Mouse (Mus musculus): ENCODE measurements at regions not wholly inside any gene's neighbourhood (a gene's known extent, or its start where the extent isn't known, plus 50 kb on each side); places are given as distances from the start of the nearest gene placed in this dataset.

- TF ChIP-seq POLR2A (IDR thresholded peaks at IDR 0.05; ENCODE audit: borderline replicate concordance, extremely low read depth, insufficient read depth, insufficient read length, poor library complexity, severe bottlenecking) (no peak), CTCF (IDR thresholded peaks at IDR 0.05; ENCODE audit: borderline replicate concordance, extremely low read depth, insufficient read depth, insufficient read length) (no peak)
Observed at GRCm38 (mm10) chr15:36899882-36900281, 107.7 kb downstream of the Zfp706 start.

Measured in brain, embryonic 14.5 days (tissue).